Mouse (Mus musculus) inflammation-experienced regulatory T-cells, adult 6 months (primary cell): ENCODE results near the gene Gldn. TPM values are rescaled to one million over a fixed set of nuclear protein-coding genes. Genes with fewer than 3 reads are reported as not detected.

Experiments used
- polyA plus RNA-seq, 3 experiments: library from polyadenylated mRNA; unstranded; fragments of 100-300 nt; shearing (Covaris generic); gene quantifications; one replicate each; pipeline ENCODE4 v1.2.1; 2017

Gldn gene
- polyA plus RNA-seq, 3 experiments from 2014 or later = not detected

Other genes with a start within 250 kb of the Gldn start
- gene Tnfaip8l3, start 218.1 kb upstream of the Gldn start, polyA plus RNA-seq = not detected
- gene Cyp19a1, start 18.4 kb upstream of the Gldn start, polyA plus RNA-seq = not detected
- gene Dmxl2, start 215.1 kb downstream of the Gldn start, polyA plus RNA-seq = under 1 TPM; 0.09 to 0.23 (median 0.18) TPM